Mouse (Mus musculus): Measurements from ENCODE around the gene Gm10842. TPM values are rescaled to one million over a fixed set of nuclear protein-coding genes. Genes with fewer than 3 reads are reported as not detected.

The Gm10842 gene
- total RNA-seq, 2 experiments from 2014 or later = not detected

DNA sequence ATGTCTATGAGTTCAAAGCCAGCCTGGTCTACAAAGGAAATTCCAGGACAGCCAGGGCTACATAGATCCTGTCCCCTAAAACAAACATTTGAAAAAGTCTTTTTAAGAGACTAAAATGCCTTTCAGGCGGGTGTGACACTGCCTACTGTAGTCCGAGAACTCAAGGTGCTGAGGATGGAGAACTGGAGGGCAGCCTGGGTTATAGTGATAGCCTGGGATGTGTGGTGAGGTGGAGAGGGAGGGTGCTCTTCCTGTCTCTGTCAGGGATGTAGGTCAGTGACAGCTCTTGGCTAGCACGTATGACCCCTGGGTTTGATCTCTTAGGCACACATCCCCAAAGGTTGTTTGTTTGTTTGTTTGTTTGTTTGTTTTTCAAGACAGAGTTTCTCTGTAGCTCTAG, 2.6 kb upstream of the Gm10842 start:
- DNase-seq = no peak
- no peak for TF ChIP-seq CTCF (IDR thresholded peaks at IDR 0.05)
- H3K4me3 ChIP-seq = no peak overlapping the region
- no peak overlapping the region for H3K27ac ChIP-seq
- intact Hi-C loops (cut with DNase I) = no loop called here

DNA sequence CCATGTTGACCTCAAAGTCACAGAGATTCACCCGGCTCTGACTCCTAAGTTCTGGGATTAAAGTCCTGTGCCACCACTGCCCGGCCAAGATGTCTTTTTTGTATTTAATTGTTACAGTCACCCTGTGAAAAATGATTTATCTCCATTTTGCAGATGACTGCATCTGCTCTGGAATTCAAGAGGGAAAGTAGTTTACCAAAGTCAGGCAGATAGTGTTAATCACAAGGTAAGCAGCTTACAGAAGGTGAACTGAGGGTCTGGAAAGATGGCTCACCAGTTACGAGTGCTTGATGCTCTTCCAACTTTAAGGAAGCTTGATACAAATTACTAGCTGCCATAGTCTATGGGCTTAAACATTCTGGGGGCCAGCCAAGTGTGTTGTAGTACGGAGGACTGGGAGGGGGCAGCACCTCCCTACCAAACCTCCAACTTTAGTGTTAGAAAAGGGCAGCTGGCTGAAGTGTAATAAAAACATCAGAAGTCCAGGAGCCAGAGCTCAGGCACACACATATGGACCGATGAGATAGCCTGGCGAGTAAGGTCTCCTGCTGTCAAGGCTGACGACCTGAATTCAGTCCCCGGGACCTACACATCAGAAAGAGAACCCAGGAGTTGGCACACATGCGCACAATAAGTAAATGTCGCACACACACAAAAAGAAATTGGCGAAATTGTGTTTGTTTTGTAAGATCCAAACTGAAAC, 2.0 kb upstream of the Gm10842 start:
- Histone ChIP-seq H3K27ac (no peak overlapping the region), H3K4me3 (no peak overlapping the region)
- DNase-seq = no peak
- intact Hi-C loops (cut with DNase I) = no loop called here
- peak; percentile 27; the same call in 1 of the 2 replicates for TF ChIP-seq CTCF (IDR thresholded peaks at IDR 0.05)

DNA sequence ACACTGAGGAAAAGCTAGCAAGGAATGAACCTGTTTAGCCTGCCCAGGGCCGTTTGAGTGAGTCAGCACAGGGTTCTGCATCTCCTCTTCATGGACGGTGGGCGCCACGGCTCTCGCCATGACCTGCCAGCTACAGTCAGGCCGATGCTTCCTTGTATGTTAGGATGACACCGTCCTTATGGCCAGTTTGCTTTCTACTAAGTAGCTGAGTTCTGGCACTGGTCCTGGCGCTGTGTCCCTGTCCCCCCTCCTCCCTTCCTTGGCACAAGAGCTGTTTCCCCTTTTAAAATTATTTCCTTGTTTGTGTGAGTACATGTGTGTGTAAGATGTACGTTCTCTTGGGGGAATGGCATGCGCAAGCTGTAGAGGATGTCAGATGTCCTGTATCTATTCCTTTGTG, 1.5 kb upstream of the Gm10842 start:
- DNase-seq = no peak
- H3K4me3 ChIP-seq = no peak overlapping the region
- intact Hi-C loops (cut with DNase I) = no loop called here
- no peak for TF ChIP-seq CTCF (IDR thresholded peaks at IDR 0.05)
- H3K27ac ChIP-seq = no peak overlapping the region

DNA sequence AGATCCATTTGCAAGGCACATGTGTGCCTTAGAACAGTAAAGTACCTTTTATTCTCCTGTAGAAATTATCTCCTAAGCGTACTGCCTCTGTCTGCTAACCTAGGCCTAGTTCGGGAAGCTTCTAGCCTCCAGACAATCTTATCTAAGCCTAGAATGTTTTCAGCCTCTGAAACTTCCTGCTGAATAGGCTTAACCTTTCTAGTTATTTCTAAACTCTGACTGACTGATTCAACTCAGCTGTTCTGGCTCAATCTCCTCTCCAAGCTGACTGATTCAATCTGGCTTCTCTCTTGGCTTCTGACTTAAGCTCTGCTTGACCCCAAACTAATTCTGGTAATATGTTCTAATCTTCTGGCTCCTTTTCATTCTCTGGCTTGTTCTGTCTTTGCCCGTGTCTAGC, 2.7 kb downstream of the Gm10842 start:
- intact Hi-C loops (cut with DNase I) = no loop called here
- Histone ChIP-seq H3K27ac (no peak overlapping the region), H3K4me3 (no peak overlapping the region)
- DNase-seq = no peak
- TF ChIP-seq CTCF (IDR thresholded peaks at IDR 0.05) = no peak

DNA sequence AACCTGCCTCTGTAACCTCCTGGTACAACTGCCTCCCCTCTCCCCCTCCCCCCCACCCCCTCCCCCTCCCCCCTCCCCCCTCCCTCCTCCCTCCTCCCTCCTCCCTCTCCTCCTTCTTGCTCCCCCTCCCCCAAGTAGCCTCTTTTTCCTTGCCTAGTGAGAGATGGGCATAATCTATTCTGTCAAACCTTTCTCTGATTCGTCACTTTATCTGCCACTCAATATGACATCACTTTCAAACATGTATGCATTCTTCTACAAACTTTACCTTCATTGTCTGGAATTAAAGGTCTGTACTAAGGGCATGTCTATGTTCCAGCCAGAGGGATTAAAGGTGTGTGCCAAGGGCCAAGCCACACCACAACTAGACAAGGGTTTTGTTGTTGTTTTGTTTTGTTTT, 3.1 kb downstream of the Gm10842 start:
- no peak for DNase-seq
- no peak for TF ChIP-seq CTCF (IDR thresholded peaks at IDR 0.05)
- Histone ChIP-seq H3K27ac (no peak overlapping the region), H3K4me3 (no peak overlapping the region)
- intact Hi-C loops (cut with DNase I) = no loop called here

DNA sequence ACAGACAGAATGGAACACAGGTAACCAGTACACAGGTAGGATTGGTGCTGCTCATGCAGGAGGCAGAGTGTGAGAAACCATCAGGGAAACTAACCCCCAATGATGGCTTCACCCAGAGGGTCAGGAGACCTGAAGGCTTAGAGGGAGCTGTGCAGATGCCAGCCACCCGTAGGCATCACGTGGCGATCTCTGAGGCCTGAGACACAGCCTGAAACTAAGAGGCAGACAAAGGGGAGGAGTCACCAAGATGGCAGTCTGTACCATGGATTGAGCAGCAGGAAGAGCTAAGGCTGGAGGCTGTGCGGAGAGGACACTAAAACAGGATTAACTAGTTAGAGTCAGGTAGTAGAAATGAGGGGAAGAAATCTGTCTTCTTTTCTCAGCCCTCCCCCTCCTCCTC, 4.0 kb downstream of the Gm10842 start:
- intact Hi-C loops (cut with DNase I) = no loop called here
- no peak for DNase-seq
- Histone ChIP-seq H3K4me3 (no peak overlapping the region), H3K27ac (no peak overlapping the region)
- TF ChIP-seq CTCF (IDR thresholded peaks at IDR 0.05) = no peak

DNA sequence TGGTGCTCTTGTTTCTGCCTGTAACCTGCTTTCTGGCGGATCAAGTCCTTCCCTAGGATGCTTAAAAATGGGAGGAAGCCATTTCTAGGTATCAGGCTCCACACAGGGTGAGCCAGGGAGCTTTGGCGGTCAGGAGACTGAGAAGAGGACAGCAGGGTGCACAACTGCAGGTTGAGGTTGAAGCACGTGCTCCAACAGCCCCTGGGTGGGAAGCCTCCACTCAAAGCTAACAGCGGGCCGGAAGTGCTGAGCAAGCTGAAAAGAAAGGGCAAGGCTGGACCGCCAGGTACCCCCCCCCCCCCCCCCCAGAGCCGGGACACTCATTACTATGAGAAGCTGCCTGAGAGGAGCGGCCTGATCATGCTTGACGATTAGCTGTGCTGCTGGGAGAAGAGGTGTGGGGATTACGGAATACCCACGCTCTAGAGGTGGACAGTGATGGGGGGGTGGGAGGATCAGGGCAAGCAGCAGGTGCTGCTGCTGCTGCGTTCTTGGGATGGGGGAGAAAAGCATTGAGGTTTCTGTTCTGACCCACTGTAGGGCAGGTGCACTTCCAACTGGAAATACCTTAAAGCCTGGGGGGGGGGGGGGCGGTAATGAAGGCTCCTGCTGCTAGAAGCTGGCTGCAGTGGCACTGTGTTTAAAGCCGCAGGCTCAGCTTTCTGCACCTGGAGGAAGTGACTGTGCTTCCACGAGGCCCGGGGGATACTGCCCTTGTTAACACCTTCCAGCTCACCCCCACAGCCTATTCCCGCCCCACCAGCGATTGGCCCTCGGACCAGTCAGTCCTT, 4.7 kb downstream of the Gm10842 start:
- no peak for TF ChIP-seq CTCF (IDR thresholded peaks at IDR 0.05)
- Histone ChIP-seq H3K4me3 (no peak overlapping the region), H3K27ac (no peak overlapping the region)
- no peak for DNase-seq
- intact Hi-C loops (cut with DNase I) = no loop called here

DNA sequence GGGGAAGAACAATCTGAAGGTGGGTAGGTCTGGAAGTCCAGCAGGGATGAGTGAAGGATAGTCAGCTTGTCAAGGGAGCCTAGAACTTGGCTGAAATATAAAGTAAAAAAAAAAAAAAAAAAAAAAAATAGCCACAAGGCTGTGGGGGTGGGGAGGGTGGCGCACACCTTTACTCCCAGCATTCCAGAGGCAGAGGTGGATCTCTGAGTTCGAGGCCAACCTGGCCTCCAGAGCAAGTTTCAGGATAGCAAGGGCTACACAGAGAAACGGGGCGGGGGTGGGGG, 5.3 kb downstream of the Gm10842 start:
- TF ChIP-seq CTCF (IDR thresholded peaks at IDR 0.05) = no peak
- intact Hi-C loops (cut with DNase I) = no loop called here
- no peak overlapping the region for H3K4me3 ChIP-seq
- no peak overlapping the region for H3K27ac ChIP-seq
- no peak for DNase-seq

DNA sequence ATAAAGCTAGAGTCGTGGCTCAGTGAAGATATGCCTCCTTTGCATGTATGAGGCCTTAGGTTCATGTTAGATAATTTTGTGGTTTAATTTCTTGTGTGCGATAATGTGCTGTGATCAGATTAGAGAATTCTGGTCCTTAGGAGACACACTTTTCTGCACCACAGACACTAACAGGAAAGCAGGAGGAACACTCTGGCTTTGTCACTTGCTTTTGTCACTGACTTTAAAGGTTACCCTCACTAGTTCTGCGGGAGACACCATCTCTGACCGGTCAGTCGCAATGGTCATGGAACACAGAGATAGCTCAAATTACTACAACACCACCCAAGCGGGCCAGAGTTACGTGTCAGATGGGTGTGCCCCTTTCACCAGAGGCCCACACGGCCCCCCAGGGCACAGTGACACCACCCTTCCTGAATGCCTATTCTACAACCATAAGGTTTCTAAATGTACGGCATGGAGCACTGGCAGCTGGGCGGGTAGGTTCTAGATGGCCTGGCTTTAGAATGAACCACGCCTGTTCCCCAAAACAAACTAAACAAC, 5.7 kb downstream of the Gm10842 start:
- DNase-seq = no peak
- no peak overlapping the region for H3K27ac ChIP-seq
- intact Hi-C loops (cut with DNase I) = no loop called here
- H3K4me3 ChIP-seq = no peak overlapping the region
- TF ChIP-seq CTCF (IDR thresholded peaks at IDR 0.05) = no peak

DNA sequence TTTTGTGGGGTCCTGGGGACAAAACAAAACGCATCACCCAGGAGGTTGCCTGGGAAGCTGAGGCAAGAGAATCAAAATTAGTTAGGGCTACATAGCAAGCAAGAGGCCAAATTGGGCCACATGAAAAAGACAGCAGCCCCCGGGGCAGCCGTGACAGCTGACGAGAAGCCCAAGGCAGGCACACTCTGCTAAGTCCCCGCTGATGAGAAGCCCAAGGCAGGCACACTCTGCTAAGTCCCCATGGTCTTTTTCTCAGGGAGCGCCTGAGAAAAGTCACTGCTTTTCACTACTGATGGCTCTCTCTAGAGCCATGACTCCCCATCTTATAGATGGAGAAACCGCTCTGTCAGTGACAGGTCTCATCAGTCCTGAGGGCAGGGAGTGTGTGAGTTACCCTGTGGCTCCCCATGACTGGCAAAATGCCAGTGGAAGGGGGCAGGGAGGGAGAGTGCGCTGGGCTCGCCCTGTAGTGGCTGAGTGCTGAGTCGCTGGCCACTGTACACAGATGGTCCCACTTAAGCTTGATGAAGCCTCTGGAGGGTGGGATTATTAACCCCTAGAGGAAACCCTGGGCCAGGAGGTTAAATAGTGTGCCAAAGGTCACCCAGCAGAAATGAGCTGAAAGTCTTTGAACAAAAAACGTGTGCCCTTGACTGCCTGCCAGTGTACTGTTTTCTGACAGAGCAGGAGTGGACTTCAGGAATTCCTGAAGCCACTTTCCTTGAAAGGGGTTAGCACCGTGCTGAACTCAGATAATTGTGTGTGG, 6.6 kb downstream of the Gm10842 start:
- intact Hi-C loops (cut with DNase I) = no loop called here
- no peak overlapping the region for H3K27ac ChIP-seq
- no peak for DNase-seq
- no peak overlapping the region for H3K4me3 ChIP-seq
- no peak for TF ChIP-seq CTCF (IDR thresholded peaks at IDR 0.05)

DNA sequence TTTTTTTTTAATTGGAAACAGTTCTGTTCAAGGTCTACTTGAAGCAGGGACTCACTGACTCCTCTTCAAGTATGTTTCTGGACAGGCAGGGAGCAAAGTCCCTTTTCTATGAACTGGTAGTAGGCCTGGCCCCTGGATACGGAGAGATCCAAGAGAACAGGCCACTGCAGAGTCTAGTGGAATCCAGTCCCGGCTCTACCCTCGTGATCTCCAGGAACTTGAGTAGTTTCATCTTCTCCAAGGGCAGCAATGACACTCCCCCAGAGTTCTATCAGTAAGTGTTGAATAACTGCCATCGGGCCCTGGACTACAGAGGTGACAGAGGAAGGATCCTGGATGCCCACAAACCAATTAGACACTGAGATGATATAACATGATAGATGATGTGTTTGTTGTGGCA, 9.2 kb downstream of the Gm10842 start:
- peak overlapping the region; percentile 68 for H3K27ac ChIP-seq
- TF ChIP-seq CTCF (IDR thresholded peaks at IDR 0.05) = no peak
- intact Hi-C loops (cut with DNase I) = no loop called here
- DNase-seq = no peak
- peak overlapping the region; percentile 38 for H3K4me3 ChIP-seq

DNA sequence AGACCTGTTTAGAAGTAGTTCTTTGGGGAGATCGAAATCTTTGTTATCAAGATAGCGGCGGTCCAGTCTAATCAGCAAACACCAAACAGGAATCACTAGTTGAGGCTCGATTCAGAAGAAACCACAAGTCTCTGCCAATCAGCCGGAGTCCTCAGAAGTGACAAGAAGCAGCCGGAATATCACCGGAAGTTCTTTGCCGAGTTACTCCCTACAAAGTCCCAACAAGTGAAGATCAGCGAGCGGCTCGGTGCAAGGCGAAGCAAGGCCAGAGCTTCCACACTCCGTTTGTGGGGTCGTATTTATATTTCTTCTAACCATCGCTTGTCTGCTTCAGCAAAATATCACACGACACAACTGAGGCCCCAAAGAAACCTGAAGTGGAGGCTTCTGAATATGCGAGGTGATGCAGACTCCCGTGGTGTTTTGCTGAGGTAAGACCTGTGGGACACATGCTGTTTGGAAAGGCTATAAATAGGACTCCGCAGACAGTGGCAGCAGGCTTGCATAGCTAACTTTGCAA, 10.1 kb downstream of the Gm10842 start:
- no peak for DNase-seq

DNA sequence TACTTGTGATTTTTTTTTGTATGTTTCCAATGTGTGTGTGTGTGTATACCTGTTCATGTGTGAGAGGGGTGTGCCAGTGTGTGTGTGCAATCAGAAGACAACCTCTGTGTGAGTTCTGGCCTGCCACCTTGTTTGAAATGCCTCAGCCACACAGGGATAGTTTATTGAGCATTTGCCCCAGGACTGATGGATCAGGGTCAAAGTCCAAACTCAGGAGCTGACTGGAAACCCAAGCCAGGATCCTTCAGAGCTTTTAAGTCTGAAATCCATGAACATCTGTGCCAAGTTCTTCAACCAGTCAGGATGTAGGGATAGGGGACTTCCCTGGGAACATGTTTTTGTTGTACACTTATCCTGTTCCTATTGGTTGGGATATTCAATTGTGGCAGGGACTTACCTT, 11.4 kb downstream of the Gm10842 start:
- Histone ChIP-seq H3K27ac (no peak overlapping the region), H3K4me3 (no peak overlapping the region)
- TF ChIP-seq CTCF (IDR thresholded peaks at IDR 0.05) = no peak
- intact Hi-C loops (cut with DNase I) = no loop called here
- no peak for DNase-seq

More for the DNA sequence above, 10.1 kb downstream of the Gm10842 start:
- H3K4me3 ChIP-seq = peak overlapping the region; percentile 38
- peak overlapping the region; percentile 68 for H3K27ac ChIP-seq
- intact Hi-C loops (cut with DNase I) = no loop called here
- TF ChIP-seq CTCF (IDR thresholded peaks at IDR 0.05) = no peak
